Mouse (Mus musculus) embryo, embryonic 10 days (tissue): Measurements from ENCODE around the gene Zfp747.
"Not testable (repeated sequence)": the region's sequence is repeated elsewhere in the genome, so short reads cannot be mapped to it uniquely, and the experiment has no call there.

Source experiments
- DNase-seq: peaks from one replicate; pipeline ENCODE4 v3.0.0-alpha.2; 2015; ENCODE audit warnings: low spot score

Gene Zfp747

GRCm38 (mm10) chr7:127371213-127371612 lies 4.6 kb downstream of the Zfp747 start:
- no peak for DNase-seq

GRCm38 (mm10) chr7:127366249-127366648 lies 9.6 kb downstream of the Zfp747 start:
- no peak for DNase-seq

- DNase-seq: no peak
These were observed 11.7 kb downstream of the Zfp747 start for GRCm38 (mm10) chr7:127364166-127364565.

GRCm38 (mm10) chr7:127363475-127363921 lies 12.4 kb downstream of the Zfp747 start:
- DNase-seq: peak; percentile 43

GRCm38 (mm10) chr7:127362418-127362817 lies 13.4 kb downstream of the Zfp747 start:
- peak; percentile 82 for DNase-seq

- DNase-seq: no peak
These were observed 14.4 kb downstream of the Zfp747 start for GRCm38 (mm10) chr7:127361449-127361848.

GRCm38 (mm10) chr7:127360265-127360664 lies 15.6 kb downstream of the Zfp747 start:
- DNase-seq: no peak

- DNase-seq: no peak
These were observed 17.4 kb downstream of the Zfp747 start for GRCm38 (mm10) chr7:127358472-127358871.

GRCm38 (mm10) chr7:127357871-127358270 lies 18.0 kb downstream of the Zfp747 start:
- no peak for DNase-seq

GRCm38 (mm10) chr7:127355796-127356195 lies 20.1 kb downstream of the Zfp747 start:
- no peak for DNase-seq

- no peak for DNase-seq
These were observed 24.4 kb downstream of the Zfp747 start for GRCm38 (mm10) chr7:127351230-127352004.

GRCm38 (mm10) chr7:127346676-127347075 lies 29.2 kb downstream of the Zfp747 start:
- no peak for DNase-seq

- DNase-seq: peak; percentile 97
These were observed 30.1 kb downstream of the Zfp747 start, which contains the start of gene Zfp768 for GRCm38 (mm10) chr7:127345512-127346325. TSS of gene Zfp768 (minus strand) at chr7:127345589.

- no peak for DNase-seq
These were observed 30.8 kb downstream of the Zfp747 start for GRCm38 (mm10) chr7:127345092-127345491.

- DNase-seq: no peak
These were observed 31.5 kb downstream of the Zfp747 start for GRCm38 (mm10) chr7:127344371-127344770.

- no peak for DNase-seq
These were observed 32.4 kb downstream of the Zfp747 start for GRCm38 (mm10) chr7:127343351-127344019.

- no peak for DNase-seq
These were observed 33.0 kb downstream of the Zfp747 start for GRCm38 (mm10) chr7:127342888-127343287.

GRCm38 (mm10) chr7:127342332-127342731 lies 33.5 kb downstream of the Zfp747 start:
- DNase-seq: no peak

GRCm38 (mm10) chr7:127341861-127342260 lies 34.0 kb downstream of the Zfp747 start:
- not testable (repeated sequence) for DNase-seq

GRCm38 (mm10) chr7:127341356-127341755 lies 34.5 kb downstream of the Zfp747 start:
- no peak for DNase-seq

GRCm38 (mm10) chr7:127337636-127338035 lies 38.2 kb downstream of the Zfp747 start:
- no peak for DNase-seq

- no peak for DNase-seq
These were observed 40.2 kb downstream of the Zfp747 start for GRCm38 (mm10) chr7:127335604-127336003.
